8 mouse cellular contexts compared by ENCODE assay signal in the genomic region with DNA sequence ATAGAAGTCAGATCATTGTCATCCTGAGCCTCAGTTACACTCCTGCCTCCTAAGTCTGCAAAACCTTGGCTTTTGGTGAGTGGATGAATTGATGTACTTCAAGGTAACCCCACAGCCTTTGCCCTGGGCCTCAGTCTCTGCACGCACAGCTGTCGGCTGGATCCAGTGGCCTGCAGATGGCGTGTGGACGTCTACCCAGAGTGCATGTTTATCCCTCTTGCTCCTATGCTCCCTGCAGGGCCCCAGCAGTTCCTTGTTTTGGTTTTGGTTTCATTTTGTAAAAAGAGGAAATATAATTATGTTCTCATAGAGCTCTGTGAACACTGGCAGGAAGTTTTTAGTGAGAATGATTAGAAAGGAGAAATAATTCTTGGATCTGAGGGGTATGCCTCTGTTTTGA. TPM values are rescaled to one million over a fixed set of nuclear protein-coding genes. Genes with fewer than 3 reads are reported as not detected.
A peak's percentile ranks its signal among the peaks of the same experiment; 100 is the strongest.
DNase-seq lines count a peak whose midpoint lies in the region; ATAC-seq and TF ChIP-seq lines count a peak whose summit lies in the region.

No protein-coding gene starts in this region.

- no peaks in the 10 kb centered on the region for H3K9me3 ChIP-seq in forebrain, postnatal 0 days (ENCODE audit: low read length)
- H3K9me3 ChIP-seq in forebrain, embryonic 15.5 days = no peaks in the 10 kb centered on the region
- no peaks in the 10 kb centered on the region for H3K9me3 ChIP-seq in megakaryocyte, embryonic 14.5 days
- no peaks in the 10 kb centered on the region for H3K9me3 ChIP-seq in forebrain, embryonic 12.5 days

- peak; percentile 38; the same call in 1 of the 2 replicates for TF ChIP-seq CTCF in forebrain, postnatal 0 days (IDR thresholded peaks at IDR 0.05; ENCODE audit: low read depth)

- H3K9ac ChIP-seq in forebrain, postnatal 0 days = no peak overlapping the region
- H3K9ac ChIP-seq in forebrain, embryonic 15.5 days (replicated peaks) = no peak overlapping the region
- no peak overlapping the region for H3K9ac ChIP-seq in forebrain, embryonic 12.5 days

- ATAC-seq in forebrain, postnatal 0 days = no peak
- no peak for ATAC-seq in forebrain, embryonic 15.5 days (replicated peaks)
- no peak for ATAC-seq in forebrain, embryonic 12.5 days (ENCODE audit: low FRiP score)

- no peak overlapping the region for H3K27ac ChIP-seq in forebrain, postnatal 0 days (ENCODE audit: low read depth, low read length)
- no peak overlapping the region for H3K27ac ChIP-seq in forebrain, embryonic 15.5 days (replicated peaks)
- H3K27ac ChIP-seq in forebrain, embryonic 12.5 days = no peak overlapping the region

- peaks cover 4% of the 10 kb centered on the region; the same call in 1 of the 2 replicates for H3K4me1 ChIP-seq in forebrain, postnatal 0 days (ENCODE audit: insufficient read depth)
- H3K4me1 ChIP-seq in forebrain, embryonic 15.5 days = peaks cover 9% of the 10 kb centered on the region
- peaks cover 28% of the 10 kb centered on the region for H3K4me1 ChIP-seq in megakaryocyte, embryonic 14.5 days
- no peaks in the 10 kb centered on the region for H3K4me1 ChIP-seq in forebrain, embryonic 12.5 days

- no peak overlapping the region for H3K4me2 ChIP-seq in forebrain, postnatal 0 days (ENCODE audit: low read depth)
- H3K4me2 ChIP-seq in forebrain, embryonic 15.5 days (replicated peaks) = no peak overlapping the region
- no peak overlapping the region for H3K4me2 ChIP-seq in forebrain, embryonic 12.5 days

- no peak for DNase-seq in forebrain, postnatal 0 days
- peak; percentile 64 for DNase-seq in adipocyte (ENCODE audit: low spot score)
- DNase-seq in gastrocnemius, postnatal 14 days = peak; percentile 56
- DNase-seq in kidney, postnatal 14 days = peak; percentile 77
- DNase-seq in urinary bladder, adult 2 months (ENCODE audit: low spot score) = no peak

- H3K4me3 ChIP-seq in forebrain, postnatal 0 days (ENCODE audit: low read depth, low read length) = no peak overlapping the region
- H3K4me3 ChIP-seq in forebrain, embryonic 15.5 days = no peak overlapping the region
- peak overlapping the region; percentile 86 for H3K4me3 ChIP-seq in megakaryocyte, embryonic 14.5 days (replicated peaks)
- H3K4me3 ChIP-seq in forebrain, embryonic 12.5 days (replicated peaks) = no peak overlapping the region

- no peaks in the 10 kb centered on the region for H3K36me3 ChIP-seq in forebrain, postnatal 0 days (ENCODE audit: insufficient read depth)
- no peaks in the 10 kb centered on the region for H3K36me3 ChIP-seq in forebrain, embryonic 15.5 days
- H3K36me3 ChIP-seq in megakaryocyte, embryonic 14.5 days (replicated peaks; ENCODE audit: low read length) = no peaks in the 10 kb centered on the region
- no peaks in the 10 kb centered on the region for H3K36me3 ChIP-seq in forebrain, embryonic 12.5 days (replicated peaks)

- WGBS in forebrain, postnatal 0 days = 64% methylated on average over 4 of the region's 4 CpGs
- WGBS in forebrain, embryonic 15.5 days = 73% methylated on average over 4 of the region's 4 CpGs
- 66% methylated on average over 4 of the region's 4 CpGs for WGBS in forebrain, embryonic 12.5 days

- intact Hi-C loops in gastrocnemius, postnatal 14 days (cut with DNase I; ENCODE audit: low total_unique reads) = no loop called here

- no peaks in the 10 kb centered on the region for H3K27me3 ChIP-seq in forebrain, postnatal 0 days (ENCODE audit: insufficient read depth, low read length)
- H3K27me3 ChIP-seq in forebrain, embryonic 15.5 days = no peaks in the 10 kb centered on the region
- no peaks in the 10 kb centered on the region for H3K27me3 ChIP-seq in megakaryocyte, embryonic 14.5 days (replicated peaks)
- H3K27me3 ChIP-seq in forebrain, embryonic 12.5 days = no peaks in the 10 kb centered on the region

RNA-seq across cellular contexts. Expression of gene Dnmt3a, which starts 46.4 kb away (rescaled TPM):
- 54.8 and 72.8 TPM in 2 replicates for total RNA-seq in forebrain, postnatal 0 days (2014; rRNA removed)
- polyA plus RNA-seq in forebrain, postnatal 0 days (2015; fragmentation: Nextera tagmentation; extraction: Ambion mirVana) = 51.1 and 91.4 TPM in 2 replicates
- polyA plus RNA-seq in forebrain, embryonic 15.5 days (2015; fragmentation: Nextera tagmentation; extraction: Ambion mirVana) = 90.4 and 95.4 TPM in 2 replicates
- 100 to 1,000 TPM; 119 to 137 TPM for total RNA-seq in gastrocnemius, postnatal 14 days (2021)
- 27.5 and 30.1 TPM in 2 replicates for polyA plus RNA-seq in megakaryocyte, embryonic 14.5 days (2012; ENCODE audit: insufficient read depth, low replicate concordance)
- 139 and 146 TPM in 2 replicates for polyA plus RNA-seq in forebrain, embryonic 12.5 days (2016; fragmentation: Nextera tagmentation; extraction: Ambion mirVana)
- 14.8 and 16.6 TPM in 2 replicates for polyA plus RNA-seq in urinary bladder, adult 2 months (2012; rRNA removed)

Comparison
In these comparisons a context has a peak if more than half of its experiments do, and no peak if none do; other contexts are left out.
1. DNase-seq: peak in adipocyte (single experiment), gastrocnemius, postnatal 14 days (single experiment) and kidney, postnatal 14 days (single experiment); none in forebrain, postnatal 0 days (single experiment) and urinary bladder, adult 2 months (single experiment).